In genomic region chr15:79650569-79650968, GRCm38 (mm10) we compare ENCODE assay signal across 9 mouse cellular contexts. TPM values are rescaled to one million over a fixed set of nuclear protein-coding genes. Genes with fewer than 3 reads are reported as not detected.
DNase-seq lines count a peak whose midpoint lies in the region; ATAC-seq and TF ChIP-seq lines count a peak whose summit lies in the region.
"Had no signal": no experiment of that assay in that cellular context is flagged by ENCODE, and none has a peak within 500 bp of the region (broad histone marks: within the 10 kb centered on the region; RNA-seq: fewer than 3 reads in every experiment).

No protein-coding gene starts in this region.

- H3K36me3 ChIP-seq in midbrain, embryonic 11.5 days (ENCODE audit: control insufficient read depth, insufficient read depth, low read length), result no peaks in the 10 kb centered on the region
- H3K36me3 ChIP-seq in midbrain, embryonic 16.5 days (ENCODE audit: control insufficient read depth, insufficient read depth, low read length), result peaks cover 15% of the 10 kb centered on the region; the same call in 1 of the 2 replicates
- no peaks in the 10 kb centered on the region for H3K36me3 ChIP-seq in stomach, postnatal 0 days (ENCODE audit: control insufficient read depth, insufficient read depth, low read length)
- peaks cover 31% of the 10 kb centered on the region for H3K36me3 ChIP-seq in forebrain, embryonic 12.5 days (replicated peaks)

- H3K27ac ChIP-seq in midbrain, embryonic 11.5 days (ENCODE audit: low read depth, low read length), result no peak overlapping the region
- H3K27ac ChIP-seq in midbrain, embryonic 16.5 days (ENCODE audit: low read length), result no peak overlapping the region
- no peak overlapping the region for H3K27ac ChIP-seq in stomach, postnatal 0 days (replicated peaks)
- H3K27ac ChIP-seq in forebrain, embryonic 12.5 days, result no peak overlapping the region
- H3K27ac ChIP-seq: neural tube, embryonic 13.5 days had no signal

- TF ChIP-seq CTCF in stomach, postnatal 0 days (IDR thresholded peaks at IDR 0.05; ENCODE audit: low read depth), result peak; percentile 74

- H3K4me2 ChIP-seq in midbrain, embryonic 11.5 days, result no peak overlapping the region
- H3K4me2 ChIP-seq in midbrain, embryonic 16.5 days (ENCODE audit: low read length), result no peak overlapping the region
- no peak overlapping the region for H3K4me2 ChIP-seq in stomach, postnatal 0 days (replicated peaks; ENCODE audit: low read depth)
- H3K4me2 ChIP-seq in forebrain, embryonic 12.5 days, result no peak overlapping the region
- H3K4me2 ChIP-seq: neural tube, embryonic 13.5 days had no signal

- TF ChIP-seq EP300 in stomach, postnatal 0 days (optimal IDR thresholded peaks at IDR 0.05), result no peak

- H3K4me1 ChIP-seq in midbrain, embryonic 11.5 days (ENCODE audit: control insufficient read depth, insufficient read depth, low read length), result no peaks in the 10 kb centered on the region
- H3K4me1 ChIP-seq in midbrain, embryonic 16.5 days (ENCODE audit: control insufficient read depth, insufficient read depth, low read length), result no peaks in the 10 kb centered on the region
- no peaks in the 10 kb centered on the region for H3K4me1 ChIP-seq in stomach, postnatal 0 days (replicated peaks; ENCODE audit: control insufficient read depth, insufficient read depth)
- no peaks in the 10 kb centered on the region for H3K4me1 ChIP-seq in forebrain, embryonic 12.5 days
- H3K4me1 ChIP-seq: neural tube, embryonic 13.5 days had no signal

- no peaks in the 10 kb centered on the region for H3K9me3 ChIP-seq in midbrain, embryonic 11.5 days (ENCODE audit: control insufficient read depth, low read length)
- H3K9me3 ChIP-seq in midbrain, embryonic 16.5 days (replicated peaks; ENCODE audit: control insufficient read depth, low read length, poor library complexity, severe bottlenecking), result no peaks in the 10 kb centered on the region
- H3K9me3 ChIP-seq in stomach, postnatal 0 days (ENCODE audit: control insufficient read depth, low read length), result no peaks in the 10 kb centered on the region
- H3K9me3 ChIP-seq in forebrain, embryonic 12.5 days, result no peaks in the 10 kb centered on the region
- H3K9me3 ChIP-seq: neural tube, embryonic 13.5 days had no signal

- no peak overlapping the region for H3K9ac ChIP-seq in midbrain, embryonic 11.5 days (ENCODE audit: low read length)
- H3K9ac ChIP-seq in midbrain, embryonic 16.5 days (ENCODE audit: low read depth, low read length), result no peak overlapping the region
- no peak overlapping the region for H3K9ac ChIP-seq in stomach, postnatal 0 days (ENCODE audit: low read length)
- H3K9ac ChIP-seq in forebrain, embryonic 12.5 days, result no peak overlapping the region
- H3K9ac ChIP-seq: neural tube, embryonic 13.5 days had no signal

- H3K4me3 ChIP-seq in midbrain, embryonic 11.5 days (ENCODE audit: low read depth, low read length), result no peak overlapping the region
- H3K4me3 ChIP-seq in midbrain, embryonic 16.5 days (ENCODE audit: low read depth, low read length), result no peak overlapping the region
- no peak overlapping the region for H3K4me3 ChIP-seq in stomach, postnatal 0 days (ENCODE audit: low read depth, low read length)
- H3K4me3 ChIP-seq in forebrain, embryonic 12.5 days (replicated peaks), result no peak overlapping the region
- H3K4me3 ChIP-seq: neural tube, embryonic 13.5 days had no signal

- no peak for ATAC-seq in midbrain, embryonic 11.5 days (ENCODE audit: low FRiP score)
- ATAC-seq in midbrain, embryonic 16.5 days, result no peak
- ATAC-seq in stomach, postnatal 0 days (ENCODE audit: low FRiP score, low TSS enrichment), result 0 out of 2 replicates have a peak, but pooled peaks have one; percentile 33
- ATAC-seq in forebrain, embryonic 12.5 days (ENCODE audit: low FRiP score), result no peak

- peak; percentile 38 to 60 for DNase-seq in cerebellum, postnatal 25 days
- no peak for DNase-seq in cerebellum, adult 18-20 months
- peak; percentile 94 for DNase-seq in midbrain, embryonic 11.5 days (ENCODE audit: low spot score, missing footprints)
- DNase-seq in embryo, embryonic 9.5 days (ENCODE audit: extremely low spot score), result peak; percentile 43
- peak; percentile 60 for DNase-seq in lung, postnatal 10 days
- peak; percentile 42 for DNase-seq in stomach, postnatal 0 days (ENCODE audit: low spot score)

- H3K27me3 ChIP-seq in midbrain, embryonic 11.5 days (ENCODE audit: control insufficient read depth, insufficient read depth, low read length), result no peaks in the 10 kb centered on the region
- H3K27me3 ChIP-seq in midbrain, embryonic 16.5 days (ENCODE audit: control insufficient read depth, insufficient read depth, low read depth, low read length), result no peaks in the 10 kb centered on the region
- no peaks in the 10 kb centered on the region for H3K27me3 ChIP-seq in stomach, postnatal 0 days (ENCODE audit: control insufficient read depth, insufficient read depth, low read length)
- H3K27me3 ChIP-seq in forebrain, embryonic 12.5 days, result no peaks in the 10 kb centered on the region
- H3K27me3 ChIP-seq: neural tube, embryonic 13.5 days had no signal

RNA-seq across cellular contexts. Expression of gene Fam227a, which starts 8.2 kb away (rescaled TPM):
- polyA plus RNA-seq in midbrain, embryonic 11.5 days (2014; fragmentation: Nextera tagmentation; extraction: Ambion mirVana), result 2.2 and 3.7 TPM in 2 replicates
- 4.0 and 5.1 TPM in 2 replicates for polyA plus RNA-seq in midbrain, embryonic 16.5 days (2015; fragmentation: Nextera tagmentation; extraction: Ambion mirVana)
- 0.29 and 0.41 TPM in 2 replicates for polyA plus RNA-seq in stomach, postnatal 0 days (2015; fragmentation: Nextera tagmentation; extraction: Ambion mirVana)
- 5.1 and 5.4 TPM in 2 replicates for polyA plus RNA-seq in forebrain, embryonic 12.5 days (2016; fragmentation: Nextera tagmentation; extraction: Ambion mirVana)

RNA-seq across cellular contexts. Expression of gene Cby1, which starts 8.4 kb away (rescaled TPM):
- 85.1 and 87.4 TPM in 2 replicates for polyA plus RNA-seq in midbrain, embryonic 11.5 days (2014; fragmentation: Nextera tagmentation; extraction: Ambion mirVana)
- polyA plus RNA-seq in midbrain, embryonic 16.5 days (2015; fragmentation: Nextera tagmentation; extraction: Ambion mirVana), result 101 and 105 TPM in 2 replicates
- polyA plus RNA-seq in stomach, postnatal 0 days (2015; fragmentation: Nextera tagmentation; extraction: Ambion mirVana), result 30.2 and 31.2 TPM in 2 replicates
- 89.3 and 90.6 TPM in 2 replicates for polyA plus RNA-seq in forebrain, embryonic 12.5 days (2016; fragmentation: Nextera tagmentation; extraction: Ambion mirVana)

RNA-seq across cellular contexts. Expression of gene Tomm22, which starts 20.1 kb away (rescaled TPM):
- 327 and 349 TPM in 2 replicates for polyA plus RNA-seq in midbrain, embryonic 11.5 days (2014; fragmentation: Nextera tagmentation; extraction: Ambion mirVana)
- polyA plus RNA-seq in midbrain, embryonic 16.5 days (2015; fragmentation: Nextera tagmentation; extraction: Ambion mirVana), result 233 and 237 TPM in 2 replicates
- polyA plus RNA-seq in stomach, postnatal 0 days (2015; fragmentation: Nextera tagmentation; extraction: Ambion mirVana), result 186 and 196 TPM in 2 replicates
- polyA plus RNA-seq in forebrain, embryonic 12.5 days (2016; fragmentation: Nextera tagmentation; extraction: Ambion mirVana), result 266 and 274 TPM in 2 replicates

RNA-seq across cellular contexts. Expression of gene Josd1, which starts 37.1 kb away (rescaled TPM):
- 12.9 and 14.0 TPM in 2 replicates for polyA plus RNA-seq in midbrain, embryonic 11.5 days (2014; fragmentation: Nextera tagmentation; extraction: Ambion mirVana)
- 20.6 and 21.3 TPM in 2 replicates for polyA plus RNA-seq in midbrain, embryonic 16.5 days (2015; fragmentation: Nextera tagmentation; extraction: Ambion mirVana)
- polyA plus RNA-seq in stomach, postnatal 0 days (2015; fragmentation: Nextera tagmentation; extraction: Ambion mirVana), result 11.7 and 13.4 TPM in 2 replicates
- 24.1 and 24.5 TPM in 2 replicates for polyA plus RNA-seq in forebrain, embryonic 12.5 days (2016; fragmentation: Nextera tagmentation; extraction: Ambion mirVana)

RNA-seq across cellular contexts. Expression of gene Gtpbp1, which starts 40.1 kb away (rescaled TPM):
- polyA plus RNA-seq in midbrain, embryonic 11.5 days (2014; fragmentation: Nextera tagmentation; extraction: Ambion mirVana), result 31.9 and 37.5 TPM in 2 replicates
- polyA plus RNA-seq in midbrain, embryonic 16.5 days (2015; fragmentation: Nextera tagmentation; extraction: Ambion mirVana), result 51.4 and 53.6 TPM in 2 replicates
- 13.3 and 17.1 TPM in 2 replicates for polyA plus RNA-seq in stomach, postnatal 0 days (2015; fragmentation: Nextera tagmentation; extraction: Ambion mirVana)
- 51.5 and 55.7 TPM in 2 replicates for polyA plus RNA-seq in forebrain, embryonic 12.5 days (2016; fragmentation: Nextera tagmentation; extraction: Ambion mirVana)

Comparison
In these comparisons a context has a peak if more than half of its experiments do, and no peak if none do; other contexts are left out.
1. DNase-seq: peak in cerebellum, postnatal 25 days (2 of 2), midbrain, embryonic 11.5 days (single experiment), embryo, embryonic 9.5 days (single experiment), lung, postnatal 10 days (single experiment) and stomach, postnatal 0 days (single experiment); none in cerebellum, adult 18-20 months (0 of 2).